Mouse (Mus musculus): Measurements from ENCODE around the gene Uchl5.

DNA sequence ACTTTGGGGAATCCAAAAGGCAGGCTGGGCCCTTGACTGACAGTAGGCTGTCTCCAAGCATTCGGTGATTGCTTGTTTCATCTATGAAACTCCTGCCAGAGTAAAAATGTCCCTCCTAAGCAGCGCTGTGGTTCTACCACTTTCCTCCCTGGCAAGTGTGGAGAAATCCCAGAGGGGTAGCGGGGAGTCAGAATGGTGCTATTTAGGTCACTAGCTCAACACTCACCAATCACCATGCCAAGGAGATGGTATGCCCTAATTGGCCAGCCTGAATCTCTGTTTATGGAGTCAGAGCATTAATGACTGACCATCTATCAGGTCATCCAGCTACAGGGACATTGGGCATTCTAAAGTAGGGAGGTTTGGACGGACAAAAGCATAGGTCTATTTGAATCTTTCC, 60.6 kb downstream of the Uchl5 start:
- TF ChIP-seq CTCF (IDR thresholded peaks at IDR 0.05) (no peak), POLR2A (IDR thresholded peaks at IDR 0.05; ENCODE audit: insufficient read depth, low read depth, low read length) (no peak)
